Mouse (Mus musculus) lung, adult 2 months (tissue): ENCODE results near the gene Echdc3. TPM values are rescaled to one million over a fixed set of nuclear protein-coding genes. Genes with fewer than 3 reads are reported as not detected.
A peak's percentile ranks its signal among the peaks of the same experiment; 100 is the strongest.

Experiments
- DNase-seq: peaks from one replicate; pipeline ENCODE4 v3.0.0; 2022
- H3K4me1 ChIP-seq: fragments of 200-500 bp; 2 replicates; pipeline ENCODE4 v1.6.1; 2011; ENCODE audit warnings: low read length; ENCODE audit not compliant: control insufficient read depth, insufficient read depth
- H3K4me3 ChIP-seq: fragments of 200-500 bp; replicated peaks from 2 replicates; pipeline ENCODE3; 2011; ENCODE audit warnings: low read depth, mild to moderate bottlenecking, control low read depth, low read length; ENCODE audit errors: extremely low read depth
- CTCF ChIP-seq: fragments of 200-500 bp; IDR thresholded peaks from 2 replicates; pipeline ENCODE4 v1.5.1; 2011; ENCODE audit warnings: mild to moderate bottlenecking, low read length, control low read depth; ENCODE audit not compliant: insufficient read depth
- POLR2A ChIP-seq: fragments of 200-500 bp; IDR thresholded peaks from 2 replicates; pipeline ENCODE4 v1.6.1; 2011; ENCODE audit warnings: low read depth, mild to moderate bottlenecking, control low read depth, low read length, borderline replicate concordance; ENCODE audit errors: extremely low read depth
- WGBS: fragments of 180-500 bp; shearing (Covaris S2); methylation state at CpG from one replicate; pipeline ENCODE4 v1.1.7; 2018; 5-methylcytosine and 5-hydroxymethylcytosine counted together
- polyA plus RNA-seq: library from polyadenylated mRNA; depleted of rRNA; stranded (reverse); fragments of >200 nt; gene quantifications from 2 replicates; pipeline ENCODE4 v1.2.3, GENCODE M21; 2012

The Echdc3 gene
- polyA plus RNA-seq, 1 experiment, result 12.8 TPM

- Histone ChIP-seq H3K4me1 (no peaks in the 10 kb centered on the region; the same call in 1 of the 2 replicates), H3K4me3 (no peak overlapping the region)
- no peak for TF ChIP-seq POLR2A
- TF ChIP-seq CTCF, result 0 out of 2 replicates have a peak, but pooled peaks have one; percentile 14
- WGBS, result 60% methylated on average over 15 of the region's 15 CpGs
- DNase-seq, result no peak
These were observed 17.2 kb downstream of the Echdc3 start for GRCm38 (mm10) chr2:6195468-6196239.

- Histone ChIP-seq H3K4me3 (no peak overlapping the region), H3K4me1 (no peaks in the 10 kb centered on the region; the same call in 1 of the 2 replicates)
- 78% methylated on average over 7 of the region's 7 CpGs for WGBS
- TF ChIP-seq CTCF (no peak), POLR2A (no peak)
- no peak for DNase-seq
These were observed 18.3 kb downstream of the Echdc3 start for GRCm38 (mm10) chr2:6194497-6194896.

- no peak for DNase-seq
- Histone ChIP-seq H3K4me1 (no peaks in the 10 kb centered on the region; the same call in 1 of the 2 replicates), H3K4me3 (no peak overlapping the region)
- WGBS, result 43% methylated on average over 10 of the region's 10 CpGs
- TF ChIP-seq POLR2A, result no peak
- TF ChIP-seq CTCF, result no peak
These were observed 19.3 kb downstream of the Echdc3 start for GRCm38 (mm10) chr2:6193591-6193973.

GRCm38 (mm10) chr2:6192820-6193590 is 19.8 kb downstream of the Echdc3 start:
- Histone ChIP-seq H3K4me3 (no peak overlapping the region), H3K4me1 (no peaks in the 10 kb centered on the region; the same call in 1 of the 2 replicates)
- WGBS, result 64% methylated on average over 20 of the region's 20 CpGs
- no peak for TF ChIP-seq POLR2A
- peak; percentile 30 for TF ChIP-seq CTCF
- peak; percentile 41 for DNase-seq

GRCm38 (mm10) chr2:6190036-6190435 is 22.8 kb downstream of the Echdc3 start:
- DNase-seq, result no peak
- Histone ChIP-seq H3K4me3 (no peak overlapping the region), H3K4me1 (no peaks in the 10 kb centered on the region)
- TF ChIP-seq CTCF (no peak), POLR2A (no peak)
- WGBS, result 92% methylated on average over 6 of the region's 6 CpGs

GRCm38 (mm10) chr2:6189675-6189998 is 23.2 kb downstream of the Echdc3 start:
- no peak overlapping the region for H3K4me3 ChIP-seq
- no peak for DNase-seq
- WGBS, result 68% methylated on average over 2 of the region's 2 CpGs
- no peaks in the 10 kb centered on the region for H3K4me1 ChIP-seq
- TF ChIP-seq CTCF (no peak), POLR2A (no peak)

- no peaks in the 10 kb centered on the region for H3K4me1 ChIP-seq
- 83% methylated on average over 11 of the region's 11 CpGs for WGBS
- H3K4me3 ChIP-seq, result no peak overlapping the region
- no peak for DNase-seq
- TF ChIP-seq POLR2A (no peak), CTCF (no peak)
These were observed 23.8 kb downstream of the Echdc3 start for GRCm38 (mm10) chr2:6188891-6189674.

- Histone ChIP-seq H3K4me1 (no peaks in the 10 kb centered on the region), H3K4me3 (no peak overlapping the region)
- TF ChIP-seq CTCF, result no peak
- TF ChIP-seq POLR2A, result no peak
- 71% methylated on average over 11 of the region's 11 CpGs for WGBS
- DNase-seq, result no peak
These were observed 25.4 kb downstream of the Echdc3 start for GRCm38 (mm10) chr2:6187418-6187817.

GRCm38 (mm10) chr2:6186913-6187312 is 25.9 kb downstream of the Echdc3 start:
- no peak for TF ChIP-seq CTCF
- TF ChIP-seq POLR2A, result no peak
- WGBS, result 44% methylated on average over 4 of the region's 4 CpGs
- no peak overlapping the region for H3K4me3 ChIP-seq
- H3K4me1 ChIP-seq, result no peaks in the 10 kb centered on the region
- DNase-seq, result no peak
